Mouse (Mus musculus) cerebellum, postnatal 25 days (tissue): ENCODE measurements around the gene Troap.
A peak's percentile ranks its signal among the peaks of the same experiment; 100 is the strongest.

Experiments
- DNase-seq, 2 experiments: peaks; one replicate each; pipeline ENCODE4 v3.0.0; 2021; ENCODE audit warnings: mixed read lengths in 2 of 2

The Troap gene

DNA sequence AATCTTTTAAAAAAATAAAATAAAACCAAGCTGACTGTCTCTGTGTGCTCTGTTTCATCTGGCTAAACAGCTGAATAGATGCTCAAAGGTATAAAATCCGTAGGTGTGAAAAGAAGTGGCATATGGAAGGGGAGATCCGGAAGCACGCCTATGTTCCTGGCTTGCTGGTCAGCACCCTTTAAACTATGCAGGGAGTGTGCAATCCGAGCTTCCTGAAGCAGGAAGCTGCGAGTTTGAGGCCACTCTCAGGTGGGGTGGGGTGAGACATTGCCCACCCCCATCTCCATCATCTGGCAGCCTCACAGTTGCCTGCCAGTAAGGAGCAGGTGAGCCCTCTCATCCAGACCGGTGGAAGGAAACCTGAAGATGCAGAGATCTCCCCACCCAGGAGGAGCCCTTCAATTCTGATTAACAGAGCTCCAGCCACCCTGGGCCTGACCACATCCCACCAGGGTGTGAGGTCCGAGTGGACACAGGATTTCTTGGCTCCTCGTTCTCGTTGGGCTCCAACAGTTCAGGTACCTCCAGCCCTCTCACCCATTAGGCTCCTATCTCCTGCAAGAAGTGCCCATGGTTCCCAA, at the start of gene Troap:
Gene Troap, plus strand, starts transcription at position 557 of the 581 bp plus-strand sequence.
- no peak for DNase-seq

DNA sequence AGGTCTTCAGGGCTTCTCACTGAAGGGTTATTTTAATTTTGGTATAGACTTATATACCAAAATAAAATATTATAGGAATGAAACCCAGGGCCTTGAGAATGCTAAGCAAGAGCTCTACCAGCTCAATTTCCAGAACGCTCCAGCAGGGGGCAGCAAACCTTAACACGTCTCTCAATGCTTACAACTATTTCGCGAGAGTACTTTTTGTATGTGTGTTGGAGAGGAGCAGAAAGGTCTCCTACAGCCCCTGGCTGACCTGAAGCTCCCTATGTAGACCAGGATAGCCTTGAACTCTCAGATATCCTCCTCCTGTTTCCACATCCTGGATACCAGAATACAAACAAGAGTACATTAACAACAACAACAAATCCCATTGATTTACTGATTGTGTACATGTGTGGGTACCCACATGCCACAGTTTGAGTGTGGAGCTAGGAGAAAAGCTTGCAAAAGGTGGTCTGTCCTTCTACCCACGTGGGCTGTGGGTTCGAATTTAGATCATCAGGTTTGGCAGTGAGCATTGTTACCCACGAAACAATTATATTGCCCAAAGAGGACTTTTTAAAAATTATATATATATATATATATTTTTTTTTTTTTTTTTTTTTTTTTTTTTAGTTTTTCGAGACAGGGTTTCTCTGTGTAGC, 49.6 kb upstream of the Troap start:
- DNase-seq = peak; percentile 80 to 88

DNA sequence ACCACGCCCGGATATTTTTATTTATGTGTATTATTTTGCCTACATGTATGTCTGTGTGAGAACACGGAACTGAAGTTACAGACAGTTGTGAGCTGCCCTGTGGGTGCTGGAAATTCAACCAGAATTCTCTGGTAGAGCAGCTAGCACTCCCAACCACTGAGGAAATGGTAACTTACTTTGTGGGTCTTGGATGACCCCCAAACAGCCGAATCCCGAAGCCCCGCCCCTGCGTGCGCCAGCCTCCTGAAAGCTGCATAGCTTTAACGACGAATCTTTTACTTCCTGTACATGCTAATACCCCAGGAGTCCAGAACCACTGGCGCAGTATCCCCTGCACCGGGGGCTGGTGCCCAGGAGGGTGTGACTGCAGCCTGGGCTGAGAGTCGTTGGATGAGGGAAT, 49.0 kb upstream of the Troap start:
- DNase-seq = no peak

- peak in 1 of 2 experiments; percentile 53 for DNase-seq
These were observed 48.1 kb upstream of the Troap start for GRCm38 (mm10) chr15:99026259-99026658.

DNA sequence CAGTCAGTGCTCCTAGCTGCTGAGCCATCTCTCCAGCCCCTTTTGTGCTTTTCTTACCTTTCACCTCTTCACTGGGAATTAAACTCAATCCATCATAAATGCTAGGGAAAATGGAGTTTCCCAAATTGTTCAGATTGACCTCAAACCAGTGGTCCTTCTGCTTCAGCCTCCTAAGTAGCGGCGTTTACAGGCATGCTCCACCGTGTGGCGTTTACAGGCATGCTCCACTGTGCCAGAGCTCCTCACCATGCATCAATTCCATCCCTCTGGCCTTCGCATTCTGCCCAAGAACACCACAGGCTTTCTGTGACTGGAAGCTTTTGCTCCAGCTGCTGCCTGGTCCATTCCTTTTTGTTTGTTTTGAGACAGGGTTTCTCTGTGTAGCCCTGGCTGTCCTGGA, 47.3 kb upstream of the Troap start:
- DNase-seq = no peak

DNA sequence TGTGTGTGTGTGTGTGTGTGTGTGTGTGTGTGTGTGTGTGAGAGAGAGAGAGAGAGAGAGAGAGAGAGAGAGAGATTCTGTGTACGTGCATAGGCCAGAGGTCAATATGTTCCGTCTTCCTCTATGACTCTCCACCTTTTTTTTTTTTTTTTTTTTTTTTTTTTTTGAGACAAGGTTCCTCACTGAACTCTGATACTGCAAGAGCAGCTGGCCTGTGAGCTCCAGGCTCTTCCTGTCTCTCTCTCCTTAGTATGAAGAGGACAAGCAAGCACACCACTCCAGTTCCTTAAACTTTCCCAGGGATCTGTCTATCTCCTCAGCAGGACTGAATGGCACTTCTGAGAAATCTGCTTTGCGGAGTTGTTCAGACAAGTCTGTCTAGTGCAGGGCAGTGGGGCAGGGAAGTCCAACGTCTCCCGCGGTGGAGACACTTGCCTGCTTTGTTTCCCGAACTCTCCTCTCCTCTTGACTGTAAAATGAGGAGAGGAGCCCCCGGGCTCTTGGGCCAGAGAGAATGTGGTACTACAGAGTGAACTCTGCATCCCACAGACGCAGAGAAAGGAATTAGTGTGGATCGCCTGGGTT, 45.4 kb upstream of the Troap start:
- no peak for DNase-seq

DNA sequence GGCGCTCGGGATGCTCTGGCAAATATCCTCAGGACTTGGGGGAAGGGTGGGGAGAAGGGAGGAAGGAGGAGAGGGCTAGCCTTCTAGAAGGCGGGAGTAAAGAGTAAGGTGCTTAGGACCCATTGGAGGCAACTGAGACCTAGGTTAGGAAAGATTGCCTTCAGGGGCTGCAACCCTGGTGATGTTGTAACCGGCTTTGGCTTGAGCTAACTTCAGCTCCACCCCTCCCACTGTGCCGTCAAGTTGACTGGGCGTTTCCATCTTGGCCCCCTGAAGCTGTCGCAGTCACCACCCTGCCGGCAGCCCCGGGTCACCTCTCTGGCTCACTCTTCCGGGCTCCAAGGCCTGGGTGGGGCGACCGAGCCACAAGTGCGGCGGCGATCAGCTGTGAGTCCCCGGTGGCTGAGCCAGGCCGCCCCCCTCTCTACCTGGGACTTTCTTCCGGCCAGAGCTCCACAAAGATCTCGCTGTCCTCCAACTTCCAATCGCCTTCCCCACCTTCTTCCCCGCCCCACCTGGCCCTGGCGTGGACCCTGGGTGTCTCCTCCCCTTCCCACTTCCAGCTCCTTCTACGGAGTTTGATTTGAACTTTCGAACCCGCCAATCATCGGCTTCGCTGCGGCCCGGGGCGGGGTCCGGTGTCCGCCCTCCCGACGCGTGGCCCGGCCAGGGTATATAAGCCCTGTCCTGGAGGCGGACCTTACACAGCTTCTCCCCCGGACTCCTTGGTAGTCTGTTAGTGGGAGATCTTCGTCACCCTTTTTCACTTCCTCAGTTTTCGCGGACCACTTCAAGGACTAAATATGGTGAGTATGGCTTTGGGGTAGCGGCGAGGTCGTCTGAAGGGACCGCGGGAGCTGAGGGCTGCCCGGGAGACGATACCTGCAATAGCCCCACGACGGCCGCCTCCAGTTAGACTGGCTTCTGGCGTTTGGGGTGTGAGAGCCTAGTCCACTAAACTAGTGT, 44.5 kb upstream of the Troap start, which contains the start of gene Tuba1c:
Gene Tuba1c, plus strand, starts transcription at position 273 of the 966 bp plus-strand sequence.
- peak in 1 of 2 experiments; percentile 28 for DNase-seq

GRCm38 (mm10) chr15:99030585-99031387, 43.6 kb upstream of the Troap start:
- DNase-seq = no peak

- no peak for DNase-seq
These were observed 43.0 kb upstream of the Troap start for GRCm38 (mm10) chr15:99031388-99031675.

DNA sequence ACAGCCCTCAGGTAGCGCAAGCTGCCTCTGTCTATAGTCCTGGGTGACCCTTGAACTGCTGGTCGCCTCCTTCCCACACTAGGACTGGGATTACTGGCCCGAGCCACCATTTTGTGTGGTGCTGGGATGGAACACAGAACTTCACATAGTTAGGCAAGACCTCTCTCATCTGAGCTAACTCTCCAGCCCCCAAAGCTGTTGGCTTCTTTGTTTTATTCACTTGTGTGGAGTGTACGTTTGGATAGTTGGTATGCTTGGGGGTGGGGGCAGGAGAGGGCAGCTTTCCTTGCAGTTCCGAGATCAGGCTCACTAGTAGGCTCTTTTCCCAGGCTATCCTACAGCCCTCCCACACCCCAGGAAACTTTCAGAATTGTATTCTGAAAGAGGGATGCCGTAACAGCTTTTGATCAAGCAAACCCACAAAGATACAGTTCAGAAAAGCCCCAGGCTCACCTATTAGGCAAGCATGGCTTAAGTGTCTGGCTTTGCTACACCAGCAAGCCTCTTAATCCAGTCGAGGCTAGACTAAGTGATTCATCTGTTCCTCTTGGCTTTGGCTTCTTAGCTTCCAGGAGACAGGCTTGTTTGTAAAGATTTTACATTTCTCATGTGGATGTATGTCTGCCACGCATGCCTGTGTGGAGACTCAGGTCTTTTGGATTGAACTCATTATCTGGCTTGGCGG, 42.2 kb upstream of the Troap start:
- DNase-seq = no peak

DNA sequence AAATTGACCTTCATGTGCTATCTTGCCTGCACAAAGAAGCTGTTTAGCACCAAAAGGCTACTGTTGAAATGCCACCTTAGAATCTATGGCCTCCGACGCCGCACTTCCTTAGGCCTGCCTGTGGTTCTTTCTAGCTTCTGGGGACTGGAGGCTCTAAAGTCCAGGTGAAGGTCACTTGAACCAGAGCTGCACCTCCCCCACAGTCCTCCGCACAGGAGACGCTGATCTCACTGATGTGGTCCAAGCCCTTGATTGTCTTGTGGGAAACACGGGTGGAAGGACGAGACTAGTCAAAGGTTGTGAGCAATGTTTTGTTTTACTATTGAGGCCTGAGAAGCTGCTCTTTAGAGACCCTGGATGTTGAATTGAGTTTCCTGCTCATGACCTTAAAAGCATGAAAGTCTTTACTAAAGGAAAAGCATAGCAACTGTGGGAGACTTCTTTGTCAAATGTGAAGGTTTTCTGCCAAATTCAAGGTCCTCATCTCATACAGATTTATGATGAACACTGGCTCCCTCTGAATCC, 41.6 kb upstream of the Troap start:
- DNase-seq = no peak

DNA sequence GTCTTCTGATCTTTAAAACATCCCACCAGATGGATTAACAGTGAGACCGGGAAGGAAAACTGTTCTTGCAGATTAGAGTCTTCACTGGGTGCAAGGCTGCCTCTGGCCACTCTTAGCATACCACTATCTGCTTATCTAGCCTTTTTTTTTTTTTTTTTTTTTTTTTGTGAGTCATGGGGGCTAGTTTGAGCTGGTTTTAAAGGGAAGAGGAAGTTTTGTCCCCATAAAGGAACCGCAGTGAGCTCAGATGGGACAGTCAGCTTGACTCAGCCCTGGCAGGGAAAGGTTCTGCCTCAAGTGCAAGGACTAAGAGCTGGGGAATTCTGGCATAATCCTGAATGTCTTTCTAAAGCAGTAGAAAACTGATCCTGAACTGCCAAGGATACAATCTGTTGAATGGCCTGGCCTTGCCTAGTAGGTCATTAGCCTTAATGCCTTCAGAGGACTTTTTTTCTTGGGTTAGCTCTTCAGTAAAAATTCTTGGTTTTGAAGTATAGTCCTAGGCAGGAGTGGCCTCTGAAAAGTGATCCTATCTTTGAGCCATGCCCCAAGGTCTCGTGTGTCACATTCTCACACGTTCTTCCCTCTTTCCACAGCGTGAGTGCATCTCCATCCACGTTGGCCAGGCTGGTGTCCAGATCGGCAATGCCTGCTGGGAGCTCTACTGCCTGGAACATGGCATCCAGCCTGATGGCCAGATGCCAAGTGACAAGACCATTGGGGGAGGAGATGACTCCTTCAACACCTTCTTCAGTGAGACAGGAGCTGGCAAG, 40.7 kb upstream of the Troap start:
- DNase-seq = peak in 1 of 2 experiments; percentile 36

- no peak for DNase-seq
These were observed 38.9 kb upstream of the Troap start for GRCm38 (mm10) chr15:99035431-99035830.

- DNase-seq = no peak
These were observed 38.0 kb upstream of the Troap start for GRCm38 (mm10) chr15:99036249-99036905.

- DNase-seq = no peak
These were observed 36.4 kb upstream of the Troap start for GRCm38 (mm10) chr15:99038025-99038424.

GRCm38 (mm10) chr15:99038797-99039196, 35.6 kb upstream of the Troap start:
- no peak for DNase-seq

GRCm38 (mm10) chr15:99039306-99039705, 35.1 kb upstream of the Troap start:
- DNase-seq = no peak

GRCm38 (mm10) chr15:99039996-99040919, 34.1 kb upstream of the Troap start:
- DNase-seq = no peak
